Mouse (Mus musculus) gastrocnemius, postnatal 25 days (tissue): ENCODE results near the gene Atxn2. TPM values are rescaled to one million over a fixed set of nuclear protein-coding genes. Genes with fewer than 3 reads are reported as not detected.

ENCODE experiments used
- DNase-seq: peaks from one replicate; pipeline ENCODE4 v3.0.0; 2022
- microRNA-seq, 2 experiments: library from miRNA; unstranded; fragments of <30 nt; microRNA quantifications; one replicate each; pipeline ENCODE4 v1.2.0; 2021; ENCODE audit warnings: borderline replicate concordance in 2 of 2
- total RNA-seq, 2 experiments: library from RNA; stranded (reverse); gene quantifications; 1 replicate in 1 of 2; 2 replicates in 1 of 2; pipeline ENCODE4 v1.2.3; 2021

The Atxn2 gene
- total RNA-seq, 2 experiments from 2014 or later: 94.1 to 97.6 TPM

DNA sequence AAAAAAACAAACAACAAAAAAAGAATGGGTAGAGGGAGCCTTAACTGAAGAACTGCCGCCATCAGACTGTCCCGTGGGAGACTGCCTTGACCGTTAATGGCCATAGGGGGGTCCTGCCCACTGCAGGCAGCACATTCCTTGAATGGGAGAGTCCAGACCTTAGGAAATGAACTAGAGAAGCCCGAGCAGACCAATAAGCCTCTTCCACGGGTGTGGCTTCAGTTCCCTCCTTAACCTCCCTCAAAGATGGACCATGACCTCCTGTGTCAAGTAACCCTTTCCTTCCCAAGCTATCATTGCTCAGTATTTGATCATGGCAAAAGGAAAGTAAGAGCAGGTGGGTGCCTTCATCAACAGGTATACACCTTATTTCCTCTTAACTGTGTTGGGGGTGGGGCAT is 150.8 kb downstream of the Atxn2 start:
- DNase-seq: no peak

- no peak for DNase-seq
Measured at GRCm38 (mm10) chr5:121864330-121864729, 153.2 kb downstream of the Atxn2 start.

Small RNAs within 50 kb of the gene (microRNA-seq; reads per million reads assigned to microRNA genes)
- gene Mir7031: 0.26 to 1.5 reads per million in 2 experiments

Other genes with a start within 250 kb of the Atxn2 start
- gene Adam1b, start 207.9 kb upstream of the Atxn2 start, total RNA-seq: not detected
- 1 to 10 TPM; 1.9 to 2.0 TPM for gene Adam1a, start 165.9 kb upstream of the Atxn2 start, total RNA-seq
- not detected for gene Gm42878, start 165.9 kb upstream of the Atxn2 start, total RNA-seq
- gene Mapkapk5, start 165.4 kb upstream of the Atxn2 start, total RNA-seq: 10 to 100 TPM; 76.7 to 79.9 TPM
- 100 to 1,000 TPM; 154 to 157 TPM for gene Aldh2, start 117.5 kb upstream of the Atxn2 start, total RNA-seq
- gene Acad12, start 92.4 kb upstream of the Atxn2 start, total RNA-seq: 10 to 100 TPM; 22.2 to 22.3 TPM
- gene Acad10, start 50.8 kb upstream of the Atxn2 start, total RNA-seq: 1 to 10 TPM; 7.3 to 9.3 TPM
- gene Brap, start 50.8 kb upstream of the Atxn2 start, total RNA-seq: 10 to 100 TPM; 27.3 to 30.2 TPM
- gene Sh2b3, start 126.3 kb downstream of the Atxn2 start, total RNA-seq: 10 to 100 TPM; 12.1 to 14.9 TPM
- 1 to 10 TPM; 4.3 to 4.9 TPM for gene Pheta1, start 137.6 kb downstream of the Atxn2 start, total RNA-seq